In the genomic region with DNA sequence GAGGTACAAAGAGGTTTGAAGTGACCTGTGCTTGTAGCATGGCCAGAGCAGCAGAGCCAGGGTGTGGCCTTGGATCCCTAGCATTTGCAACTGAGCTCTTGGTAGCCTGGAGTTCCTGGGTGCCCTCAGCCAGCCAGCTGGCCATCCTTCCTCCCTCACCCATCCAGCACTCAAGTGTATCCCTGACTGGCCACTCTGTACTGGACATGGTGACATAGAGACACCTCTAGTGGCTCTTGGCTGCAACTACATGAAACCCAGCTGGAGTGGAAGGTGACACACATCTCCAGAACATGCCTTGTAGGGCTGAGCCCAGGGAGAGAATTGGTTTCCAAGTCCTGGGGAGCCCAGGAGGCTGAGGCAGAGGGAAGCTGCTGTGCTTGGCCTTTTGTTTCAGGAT, we compare ENCODE assay signal across 10 mouse cellular contexts.
DNase-seq lines count a peak whose midpoint lies in the region; ATAC-seq and TF ChIP-seq lines count a peak whose summit lies in the region.
"Had no signal": no experiment of that assay in that cellular context is flagged by ENCODE, and none has a peak within 500 bp of the region (broad histone marks: within the 10 kb centered on the region; RNA-seq: fewer than 3 reads in every experiment).

No protein-coding gene starts in this region.

- no peaks in the 10 kb centered on the region for H3K27me3 ChIP-seq in heart, adult 2 months (ENCODE audit: control insufficient read depth, insufficient read depth, low read length)
- H3K27me3 ChIP-seq in heart, embryonic 12.5 days (replicated peaks) = peaks cover 57% of the 10 kb centered on the region
- H3K27me3 ChIP-seq in liver, embryonic 14.5 days (ENCODE audit: control insufficient read depth, insufficient read depth, low read length) = no peaks in the 10 kb centered on the region
- H3K27me3 ChIP-seq in liver, embryonic 11.5 days (replicated peaks; ENCODE audit: control insufficient read depth, insufficient read depth, low read length) = no peaks in the 10 kb centered on the region
- H3K27me3 ChIP-seq: limb, embryonic 15.5 days had no signal

- DNase-seq in heart, adult 2 months = no peak
- no peak for DNase-seq in liver, embryonic 14.5 days (ENCODE audit: low read depth in 3 of 3, low spot score in 3 of 3)
- DNase-seq in liver, embryonic 11.5 days (ENCODE audit: low spot score) = no peak
- peak; percentile 75 for DNase-seq in cerebellum, adult 11-12 months
- DNase-seq in left cerebral cortex, adult 9 months (ENCODE audit: low spot score in 2 of 2) = no peak
- no peak for DNase-seq in adrenal gland, postnatal 4 days (ENCODE audit: low spot score in 2 of 2)
- DNase-seq: gastrocnemius, postnatal 10 days had no signal

- no peak for ATAC-seq in heart, embryonic 12.5 days (ENCODE audit: insufficient number of reproducible peaks, low FRiP score)
- ATAC-seq in liver, embryonic 14.5 days (ENCODE audit: insufficient read depth) = no peak
- no peak for ATAC-seq in liver, embryonic 11.5 days (replicated peaks; ENCODE audit: low FRiP score)
- 0 out of 2 replicates have a peak, but pooled peaks have one; percentile 46 for ATAC-seq in megakaryocyte-erythroid progenitor cell, adult 5-6 weeks (replicated peaks; ENCODE audit: low FRiP score, low TSS enrichment, poor library complexity, severe bottlenecking)

- no peaks in the 10 kb centered on the region for H3K4me1 ChIP-seq in heart, adult 2 months (ENCODE audit: control insufficient read depth, insufficient read depth, low read length)
- H3K4me1 ChIP-seq in heart, embryonic 12.5 days (replicated peaks) = no peaks in the 10 kb centered on the region
- no peaks in the 10 kb centered on the region for H3K4me1 ChIP-seq in liver, embryonic 14.5 days (replicated peaks; ENCODE audit: control insufficient read depth in 2 of 2, insufficient read depth in 2 of 2, low read length in 1 of 2)
- H3K4me1 ChIP-seq in liver, embryonic 11.5 days (replicated peaks; ENCODE audit: control insufficient read depth, insufficient read depth, low read length) = no peaks in the 10 kb centered on the region
- H3K4me1 ChIP-seq: limb, embryonic 15.5 days had no signal

- no peak for TF ChIP-seq EP300 in heart, adult 2 months (IDR thresholded peaks at IDR 0.05; ENCODE audit: insufficient read depth, low read depth, low read length)
- TF ChIP-seq EP300 in liver, embryonic 14.5 days (IDR thresholded peaks at IDR 0.05; ENCODE audit: low read depth) = no peak

- no peaks in the 10 kb centered on the region for H3K79me2 ChIP-seq in heart, adult 2 months (replicated peaks; ENCODE audit: control insufficient read depth, insufficient read depth, low read length)

- peak; percentile 57 for TF ChIP-seq CTCF in heart, adult 2 months (IDR thresholded peaks at IDR 0.05)
- peak; percentile 52 for TF ChIP-seq CTCF in liver, embryonic 14.5 days (IDR thresholded peaks at IDR 0.05; ENCODE audit: low read depth)

- no peaks in the 10 kb centered on the region for H3K9me3 ChIP-seq in heart, embryonic 12.5 days (replicated peaks)
- H3K9me3 ChIP-seq in liver, embryonic 14.5 days (ENCODE audit: control insufficient read depth, low read length) = no peaks in the 10 kb centered on the region
- no peaks in the 10 kb centered on the region for H3K9me3 ChIP-seq in liver, embryonic 11.5 days (ENCODE audit: control insufficient read depth, low read length)
- H3K9me3 ChIP-seq: limb, embryonic 15.5 days had no signal

- no peak overlapping the region for H3K9ac ChIP-seq in heart, adult 2 months (ENCODE audit: low read depth, low read length)
- H3K9ac ChIP-seq in heart, embryonic 12.5 days = no peak overlapping the region
- H3K9ac ChIP-seq in liver, embryonic 14.5 days (replicated peaks) = no peak overlapping the region
- H3K9ac ChIP-seq in liver, embryonic 11.5 days (ENCODE audit: low read depth, low read length) = no peak overlapping the region
- H3K9ac ChIP-seq: limb, embryonic 15.5 days had no signal

- intact Hi-C loops in heart, adult 2 months (cut with DNase I) = no loop called here

- H3K4me2 ChIP-seq in heart, embryonic 12.5 days = no peak overlapping the region
- no peak overlapping the region for H3K4me2 ChIP-seq in liver, embryonic 14.5 days (ENCODE audit: low read depth)
- no peak overlapping the region for H3K4me2 ChIP-seq in liver, embryonic 11.5 days
- H3K4me2 ChIP-seq: limb, embryonic 15.5 days had no signal

- no peak for TF ChIP-seq POLR2A in heart, adult 2 months (IDR thresholded peaks at IDR 0.05; ENCODE audit: insufficient read depth, low read depth, low read length)

- no peak overlapping the region for H3K27ac ChIP-seq in heart, adult 2 months
- H3K27ac ChIP-seq in heart, embryonic 12.5 days (ENCODE audit: poor library complexity, severe bottlenecking) = no peak overlapping the region
- no peak overlapping the region for H3K27ac ChIP-seq in liver, embryonic 14.5 days
- no peak overlapping the region for H3K27ac ChIP-seq in liver, embryonic 11.5 days (ENCODE audit: low read depth, low read length)
- H3K27ac ChIP-seq: limb, embryonic 15.5 days had no signal

- H3K36me3 ChIP-seq in heart, adult 2 months (ENCODE audit: control insufficient read depth, insufficient read depth, low read length) = no peaks in the 10 kb centered on the region
- no peaks in the 10 kb centered on the region for H3K36me3 ChIP-seq in heart, embryonic 12.5 days
- H3K36me3 ChIP-seq in liver, embryonic 14.5 days (replicated peaks; ENCODE audit: control insufficient read depth, insufficient read depth, low read depth) = no peaks in the 10 kb centered on the region
- no peaks in the 10 kb centered on the region for H3K36me3 ChIP-seq in liver, embryonic 11.5 days (ENCODE audit: control insufficient read depth, insufficient read depth, low read length)
- H3K36me3 ChIP-seq: limb, embryonic 15.5 days had no signal

- H3K4me3 ChIP-seq in heart, adult 2 months = no peak overlapping the region
- H3K4me3 ChIP-seq in heart, embryonic 12.5 days = no peak overlapping the region
- no peak overlapping the region for H3K4me3 ChIP-seq in liver, embryonic 14.5 days (ENCODE audit: insufficient read depth in 1 of 2, low read depth in 2 of 2, low read length in 2 of 2)
- no peak overlapping the region for H3K4me3 ChIP-seq in liver, embryonic 11.5 days (ENCODE audit: low read depth, low read length)
- H3K4me3 ChIP-seq: limb, embryonic 15.5 days had no signal
